Mouse (Mus musculus) activated CD4-positive, CD25-positive, alpha-beta regulatory T cell, adult 4 months (primary cell): ENCODE results near the gene 0610030E20Rik. TPM values are rescaled to one million over a fixed set of nuclear protein-coding genes. Genes with fewer than 3 reads are reported as not detected.
A peak's percentile ranks its signal among the peaks of the same experiment; 100 is the strongest.

Experiments
- ATAC-seq: one replicate; pipeline ENCODE4 v1.8.0; 2017
- polyA plus RNA-seq, 2 experiments: library from polyadenylated mRNA; unstranded; fragments of 100-300 nt; shearing (Covaris generic); gene quantifications; one replicate each; pipeline ENCODE4 v1.2.1; 2017

The 0610030E20Rik gene
- polyA plus RNA-seq, 2 experiments from 2014 or later: 18.1 to 20.8 TPM

DNA sequence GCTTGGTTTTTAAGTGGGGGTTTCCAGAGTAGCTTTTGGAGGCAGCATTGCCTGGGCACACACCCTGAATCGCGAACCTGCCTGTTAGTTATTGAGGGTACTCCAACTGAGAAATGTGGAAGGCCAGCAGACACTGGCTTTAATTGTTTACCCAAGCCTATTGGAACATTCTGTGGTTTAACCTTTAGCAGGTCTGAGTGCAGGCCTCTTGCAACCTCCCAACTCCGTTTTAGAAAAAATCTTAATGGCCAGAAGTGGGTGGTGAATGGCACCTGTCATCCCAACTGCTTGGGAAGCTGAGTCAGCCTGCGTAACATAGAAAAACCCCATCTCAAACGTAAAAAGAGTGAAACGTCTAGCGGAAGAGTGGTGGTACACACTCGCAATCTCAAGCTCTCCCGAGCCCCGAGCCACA, 49.7 kb downstream of the 0610030E20Rik start:
- no peak for ATAC-seq

DNA sequence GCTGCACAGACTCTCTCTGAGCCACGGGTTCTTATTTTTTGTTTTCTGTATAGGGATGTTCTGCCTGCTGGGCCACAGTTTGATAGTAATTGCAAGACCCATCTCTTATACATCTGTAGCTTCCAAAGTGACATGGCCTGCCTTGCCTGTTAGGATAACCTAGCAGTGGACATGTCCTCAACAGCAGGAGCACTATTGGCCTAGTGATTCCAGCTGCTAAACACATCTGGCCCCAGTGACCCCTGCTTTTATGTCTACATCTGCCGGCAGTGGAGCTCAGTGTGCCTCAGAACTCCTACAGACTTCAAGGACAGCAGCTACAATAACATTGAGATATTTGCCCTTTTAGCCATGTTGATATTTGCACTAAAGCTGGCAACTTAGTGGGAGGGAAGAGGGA, 52.9 kb downstream of the 0610030E20Rik start:
- no peak for ATAC-seq

DNA sequence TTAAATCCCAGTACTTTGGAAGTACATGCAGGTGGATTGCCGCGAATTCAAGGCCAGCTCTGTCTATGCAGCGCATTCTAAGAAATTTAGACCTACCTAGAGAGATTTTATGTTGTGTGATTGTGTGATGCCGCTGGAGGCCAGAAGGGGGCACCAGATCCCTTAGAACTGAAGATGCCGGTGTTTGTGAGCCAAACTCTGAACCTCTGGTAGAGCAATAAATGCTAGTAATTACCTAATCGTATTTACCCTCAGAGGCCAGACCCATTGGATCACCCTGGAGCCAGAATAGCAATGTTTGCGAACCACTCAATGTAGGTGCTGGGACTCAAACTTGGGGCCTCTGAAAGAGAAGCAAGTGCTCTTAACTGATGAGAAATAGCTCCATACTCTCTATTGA, 54.8 kb downstream of the 0610030E20Rik start:
- peak; percentile 82 for ATAC-seq

Other genes with a start within 250 kb of the 0610030E20Rik start
- 1 to 10 TPM; 1.0 to 1.2 TPM for gene St3gal5, start 249.7 kb upstream of the 0610030E20Rik start, polyA plus RNA-seq
- not detected for gene Atoh8, start 111.7 kb upstream of the 0610030E20Rik start, polyA plus RNA-seq
- gene Sftpb, start 42.7 kb upstream of the 0610030E20Rik start, polyA plus RNA-seq: not detected
- gene Usp39, start 2.1 kb upstream of the 0610030E20Rik start, polyA plus RNA-seq: 10 to 100 TPM; 21.3 to 26.5 TPM
- gene Tmem150a, start 8.1 kb downstream of the 0610030E20Rik start, polyA plus RNA-seq: under 1 TPM in 1 of 2 experiments, not detected in 1; 0.45 TPM
- 100 to 1,000 TPM; 110 TPM for gene Rnf181, start 19.6 kb downstream of the 0610030E20Rik start, polyA plus RNA-seq
- gene Vamp5, start 33.2 kb downstream of the 0610030E20Rik start, polyA plus RNA-seq: 10 to 100 TPM; 62.3 to 81.8 TPM
- gene Vamp8, start 43.4 kb downstream of the 0610030E20Rik start, polyA plus RNA-seq: 100 to 1,000 TPM; 382 to 404 TPM
- 1 to 10 TPM; 8.0 to 8.1 TPM for gene Ggcx, start 67.0 kb downstream of the 0610030E20Rik start, polyA plus RNA-seq
- 100 to 1,000 TPM; 194 to 225 TPM for gene Mat2a, start 92.2 kb downstream of the 0610030E20Rik start, polyA plus RNA-seq
- not detected for gene Sh2d6, start 174.4 kb downstream of the 0610030E20Rik start, polyA plus RNA-seq
- 100 to 1,000 TPM; 595 to 746 TPM for gene Capg, start 197.1 kb downstream of the 0610030E20Rik start, polyA plus RNA-seq